ENCODE assay signal across 11 mouse cellular contexts in genomic region chr6:128122127-128122526, GRCm38 (mm10). TPM values are rescaled to one million over a fixed set of nuclear protein-coding genes. Genes with fewer than 3 reads are reported as not detected.
A peak's percentile ranks its signal among the peaks of the same experiment; 100 is the strongest.
DNase-seq lines count a peak whose midpoint lies in the region; ATAC-seq lines count a peak whose summit lies in the region.
"Had no signal": no experiment of that assay in that cellular context is flagged by ENCODE, and none has a peak within 500 bp of the region (broad histone marks: within the 10 kb centered on the region; RNA-seq: fewer than 3 reads in every experiment).

No protein-coding gene starts in this region.

- H3K4me3 ChIP-seq in limb, embryonic 12.5 days (replicated peaks): no peak overlapping the region
- H3K4me3 ChIP-seq in limb, embryonic 10.5 days: no peak overlapping the region
- H3K4me3 ChIP-seq in embryonic facial prominence, embryonic 13.5 days: no peak overlapping the region
- H3K4me3 ChIP-seq: liver, embryonic 13.5 days had no signal

- no peaks in the 10 kb centered on the region for H3K27me3 ChIP-seq in limb, embryonic 12.5 days
- no peaks in the 10 kb centered on the region for H3K27me3 ChIP-seq in limb, embryonic 10.5 days (ENCODE audit: low read depth, poor library complexity, severe bottlenecking)
- H3K27me3 ChIP-seq in embryonic facial prominence, embryonic 13.5 days: no peaks in the 10 kb centered on the region
- H3K27me3 ChIP-seq: liver, embryonic 13.5 days had no signal

- peak; percentile 51 to 55 for DNase-seq in heart, adult 18-20 months
- no peak for DNase-seq in heart, postnatal 25 days (ENCODE audit: low spot score)
- DNase-seq in limb, embryonic 10.5 days (ENCODE audit: low spot score): no peak
- peak; percentile 58 for DNase-seq in lung, postnatal 36 days
- no peak for DNase-seq in testis, postnatal 10 days (ENCODE audit: low spot score)
- DNase-seq in cerebellum, adult 11-12 months: no peak
- DNase-seq: kidney, postnatal 4 days; liver, embryonic 13.5 days had no signal

- ATAC-seq in limb, embryonic 12.5 days (ENCODE audit: insufficient number of reproducible peaks, insufficient read depth, low FRiP score, low TSS enrichment, low read depth): no peak
- no peak for ATAC-seq in embryonic facial prominence, embryonic 13.5 days (ENCODE audit: insufficient number of reproducible peaks, insufficient read depth, low FRiP score, low TSS enrichment, low read depth)
- ATAC-seq: CD4-positive, CD25-positive, alpha-beta regulatory T cell, adult 4 months had no signal

- intact Hi-C loops in heart, postnatal 25 days (cut with DNase I): no loop called here

- no peak overlapping the region for H3K4me2 ChIP-seq in limb, embryonic 12.5 days
- H3K4me2 ChIP-seq in embryonic facial prominence, embryonic 13.5 days: 0 out of 2 replicates have a peak overlapping the region, but pooled peaks have one; percentile 7
- H3K4me2 ChIP-seq: liver, embryonic 13.5 days had no signal

- peak overlapping the region; percentile 42; the same call in 1 of the 2 replicates for H3K27ac ChIP-seq in limb, embryonic 12.5 days
- no peak overlapping the region; the same call in 1 of the 2 replicates for H3K27ac ChIP-seq in limb, embryonic 10.5 days
- H3K27ac ChIP-seq in embryonic facial prominence, embryonic 13.5 days: peak overlapping the region; percentile 66
- H3K27ac ChIP-seq: liver, embryonic 13.5 days had no signal

- H3K9ac ChIP-seq in limb, embryonic 12.5 days (replicated peaks): no peak overlapping the region
- H3K9ac ChIP-seq in embryonic facial prominence, embryonic 13.5 days: 0 out of 2 replicates have a peak overlapping the region, but pooled peaks have one; percentile 21
- H3K9ac ChIP-seq: liver, embryonic 13.5 days had no signal

- no peaks in the 10 kb centered on the region; the same call in 1 of the 2 replicates for H3K36me3 ChIP-seq in limb, embryonic 12.5 days
- peaks cover 23% of the 10 kb centered on the region for H3K36me3 ChIP-seq in limb, embryonic 10.5 days
- peaks cover 14% of the 10 kb centered on the region; the same call in 1 of the 2 replicates for H3K36me3 ChIP-seq in embryonic facial prominence, embryonic 13.5 days
- H3K36me3 ChIP-seq: liver, embryonic 13.5 days had no signal

- H3K9me3 ChIP-seq in limb, embryonic 12.5 days: no peaks in the 10 kb centered on the region
- no peaks in the 10 kb centered on the region for H3K9me3 ChIP-seq in limb, embryonic 10.5 days (replicated peaks)
- no peaks in the 10 kb centered on the region for H3K9me3 ChIP-seq in embryonic facial prominence, embryonic 13.5 days
- H3K9me3 ChIP-seq: liver, embryonic 13.5 days had no signal

- 38% methylated on average over 5 of the region's 5 CpGs for WGBS in limb, embryonic 12.5 days
- WGBS in limb, embryonic 10.5 days: 48% methylated on average over 5 of the region's 5 CpGs
- 45% methylated on average over 5 of the region's 5 CpGs for WGBS in embryonic facial prominence, embryonic 13.5 days

- H3K4me1 ChIP-seq in limb, embryonic 12.5 days (replicated peaks): peaks cover 16% of the 10 kb centered on the region
- H3K4me1 ChIP-seq in limb, embryonic 10.5 days: peaks cover 19% of the 10 kb centered on the region
- peaks cover 64% of the 10 kb centered on the region for H3K4me1 ChIP-seq in embryonic facial prominence, embryonic 13.5 days

RNA-seq across cellular contexts. Expression of gene Tspan9, which starts 21.3 kb away (rescaled TPM):
- total RNA-seq in heart, adult 18-20 months (2021): 100 to 1,000 TPM in 1 of 2 experiments, 10 to 100 TPM in 1; 83.1 to 104 TPM
- 100 to 1,000 TPM; 129 to 132 TPM for total RNA-seq in heart, postnatal 25 days (2021)
- polyA plus RNA-seq in limb, embryonic 12.5 days (2016; fragmentation: Nextera tagmentation; extraction: Ambion mirVana): 103 and 114 TPM in 2 replicates
- polyA plus RNA-seq in limb, embryonic 10.5 days (2016; fragmentation: Nextera tagmentation; extraction: Ambion mirVana): 61.2 and 78.5 TPM in 2 replicates
- polyA plus RNA-seq in embryonic facial prominence, embryonic 13.5 days (2015; fragmentation: Nextera tagmentation; extraction: Ambion mirVana): 115 and 116 TPM in 2 replicates

Comparison
In these comparisons a context has a peak if more than half of its experiments do, and no peak if none do; other contexts are left out.
1. DNase-seq: peak in heart, adult 18-20 months (2 of 2) and lung, postnatal 36 days (single experiment); none in heart, postnatal 25 days (single experiment), limb, embryonic 10.5 days (single experiment), testis, postnatal 10 days (single experiment) and cerebellum, adult 11-12 months (single experiment).